Mouse (Mus musculus) cortical plate, adult 2 months (tissue): ENCODE data around the gene Gltpd2.

Source experiments
- CTCF ChIP-seq: fragments of 200-500 bp; IDR thresholded peaks from 2 replicates; pipeline ENCODE4 v1.5.1; 2011; ENCODE audit warnings: mild to moderate bottlenecking, control low read depth, low read length; ENCODE audit not compliant: insufficient read depth; ENCODE audit errors: extremely low read depth
- POLR2A ChIP-seq: fragments of 200-500 bp; IDR thresholded peaks from 2 replicates; pipeline ENCODE4 v1.6.1; 2011; ENCODE audit warnings: mild to moderate bottlenecking, low read length, control low read depth; ENCODE audit not compliant: insufficient read depth; ENCODE audit errors: extremely low read depth

DNA sequence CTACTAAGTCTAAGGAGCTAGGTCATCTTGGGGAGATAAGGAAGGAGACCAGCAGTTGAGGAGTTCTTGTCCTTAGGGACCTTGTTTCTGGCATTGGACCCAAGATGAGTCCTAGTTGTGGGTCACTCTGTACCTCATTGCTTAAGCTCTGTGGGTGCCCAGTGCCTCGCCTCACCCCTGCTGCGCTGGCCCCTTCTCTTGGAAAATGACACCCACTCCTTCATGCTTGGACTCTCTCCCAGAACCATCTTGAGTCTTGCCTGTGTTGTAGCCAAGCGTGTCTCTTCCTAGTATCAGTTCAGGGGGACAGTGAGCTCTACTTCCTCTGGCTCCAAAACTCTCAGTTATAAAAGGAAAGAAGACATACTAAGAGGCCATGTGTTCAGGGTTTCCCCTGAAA, 29.9 kb upstream of the Gltpd2 start:
- TF ChIP-seq POLR2A (no peak), CTCF (no peak)
